Mouse (Mus musculus) spleen, postnatal 36 days (tissue): ENCODE data around the gene Dnajc14.
A peak's percentile ranks its signal among the peaks of the same experiment; 100 is the strongest.

Experiments
- DNase-seq, 2 experiments: peaks; one replicate each; pipeline ENCODE4 v3.0.0; 2022; ENCODE audit warnings: low spot score in 2 of 2, mixed read lengths in 1 of 2

Dnajc14 gene

DNA sequence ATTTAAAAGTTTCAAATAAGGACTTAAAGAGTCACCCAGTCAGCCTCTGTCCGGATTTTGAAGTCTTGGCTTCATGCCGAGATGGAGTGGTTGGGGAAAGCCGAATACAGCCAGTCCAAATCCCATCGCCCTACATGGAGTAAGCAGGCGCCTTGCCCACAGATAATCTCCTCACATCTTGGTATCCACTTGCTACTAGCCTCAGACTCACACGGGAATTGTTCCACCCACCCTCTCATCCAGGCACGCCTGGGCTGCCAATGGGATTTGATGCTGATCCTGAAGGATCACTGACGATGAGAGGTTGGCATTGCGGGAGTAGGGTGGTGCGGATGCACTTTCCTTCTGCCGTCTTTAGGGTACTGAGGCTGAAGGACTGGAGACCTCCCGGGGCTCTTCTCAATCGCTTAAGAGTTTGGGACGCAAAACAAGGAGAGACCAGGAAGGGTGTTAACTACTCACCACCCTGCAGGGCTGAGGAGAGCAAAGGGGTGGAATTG lies at the start of gene Dnajc14:
Dnajc14 (plus strand) TSS at position 292 of the 500 bp plus-strand sequence.
- DNase-seq, result no peak

DNA sequence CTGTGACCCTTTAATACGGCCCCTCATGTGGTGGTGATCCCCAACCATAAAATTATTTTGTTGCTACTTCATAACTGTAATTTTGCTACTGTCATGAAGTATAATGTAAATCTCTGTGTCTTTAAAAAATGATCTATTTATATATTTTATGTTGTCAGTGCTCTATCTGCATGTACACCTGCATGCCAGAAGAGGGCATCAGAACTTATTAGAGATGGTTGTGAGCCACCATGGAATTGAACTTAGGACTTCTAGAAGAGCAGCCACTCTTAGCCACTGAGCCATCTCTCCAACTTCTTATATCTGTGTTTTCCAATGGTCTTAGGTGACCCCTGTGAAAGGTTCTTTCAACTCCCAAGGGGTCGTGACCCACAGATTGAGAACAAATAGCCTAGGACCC lies 31.0 kb upstream of the Dnajc14 start:
- no peak for DNase-seq

DNA sequence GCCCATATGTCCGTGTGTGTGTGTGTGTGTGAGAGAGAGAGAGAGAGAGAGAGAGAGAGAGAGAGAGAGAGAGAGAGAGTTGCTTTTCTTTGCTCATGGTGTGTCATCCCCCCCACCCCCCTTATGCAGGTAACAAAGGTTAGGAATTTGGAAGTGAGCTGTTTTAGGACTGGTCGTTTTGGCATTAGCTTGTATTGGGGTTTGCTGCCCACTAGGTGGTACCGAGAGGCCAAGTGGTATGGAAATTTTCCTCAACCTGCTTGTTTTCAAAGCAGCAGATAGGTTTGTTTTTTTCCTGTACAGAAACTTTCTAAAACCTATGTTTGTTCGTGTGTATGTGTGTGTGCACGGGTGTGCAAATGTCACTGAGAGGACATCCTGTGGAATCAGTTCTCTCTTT lies 30.2 kb upstream of the Dnajc14 start:
- DNase-seq, result no peak

DNA sequence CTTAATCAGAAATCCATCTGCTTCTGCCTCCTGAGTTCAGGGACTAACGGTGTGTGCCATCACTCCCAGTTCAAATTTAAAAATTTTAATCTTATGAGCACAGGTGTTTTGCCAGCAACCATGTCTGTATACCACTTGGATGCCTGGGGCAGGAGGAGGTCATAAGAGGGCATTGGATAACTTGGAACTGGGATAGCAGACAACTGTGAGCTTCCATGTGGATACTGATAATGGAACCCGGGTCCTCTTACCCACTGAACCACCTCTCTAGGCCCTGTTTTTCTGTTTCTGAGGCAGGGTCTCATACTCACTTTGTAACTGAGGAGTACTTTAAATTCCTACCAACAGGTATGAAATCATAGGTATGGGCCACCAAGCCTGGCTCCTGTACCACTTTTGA lies 25.4 kb upstream of the Dnajc14 start:
- no peak for DNase-seq

DNA sequence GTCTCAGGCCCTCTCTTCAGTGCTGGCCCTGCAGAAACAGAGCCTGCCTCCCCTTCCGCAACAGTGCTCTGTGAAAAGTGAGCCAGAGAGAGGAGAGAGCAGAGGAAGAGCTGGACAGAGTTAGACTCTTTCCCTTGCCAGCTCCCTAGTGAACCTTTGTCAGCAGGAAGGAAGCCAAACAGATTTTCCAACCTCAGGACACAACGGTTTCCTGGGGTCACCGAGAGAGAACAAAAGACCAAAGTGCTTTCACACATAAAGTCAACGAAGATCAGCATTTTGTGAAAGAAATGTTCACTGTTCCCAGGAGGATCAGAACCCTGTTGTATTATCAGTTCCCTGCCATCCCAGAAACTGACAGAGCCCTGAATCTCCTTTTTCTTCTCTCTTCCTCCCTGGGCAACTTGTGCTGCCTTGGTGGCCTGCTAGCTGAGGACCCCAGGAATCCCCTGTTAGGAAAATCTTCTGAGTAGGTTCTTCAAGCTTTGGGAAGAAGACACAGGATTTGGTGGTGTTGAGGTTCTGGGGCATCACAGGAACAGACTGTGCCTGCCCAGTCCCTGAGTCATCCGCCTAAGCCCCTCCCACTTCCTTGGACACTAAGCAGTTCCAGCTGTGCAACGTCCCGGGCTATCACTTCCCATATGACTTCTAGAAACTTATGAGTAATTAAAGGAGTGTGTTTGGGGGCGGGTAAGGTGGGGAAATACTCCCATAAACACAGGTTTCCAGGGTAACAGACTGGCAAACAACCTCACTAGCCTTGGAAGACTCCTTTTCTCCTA lies 24.7 kb upstream of the Dnajc14 start:
- DNase-seq, result peak; percentile 40 to 50

DNA sequence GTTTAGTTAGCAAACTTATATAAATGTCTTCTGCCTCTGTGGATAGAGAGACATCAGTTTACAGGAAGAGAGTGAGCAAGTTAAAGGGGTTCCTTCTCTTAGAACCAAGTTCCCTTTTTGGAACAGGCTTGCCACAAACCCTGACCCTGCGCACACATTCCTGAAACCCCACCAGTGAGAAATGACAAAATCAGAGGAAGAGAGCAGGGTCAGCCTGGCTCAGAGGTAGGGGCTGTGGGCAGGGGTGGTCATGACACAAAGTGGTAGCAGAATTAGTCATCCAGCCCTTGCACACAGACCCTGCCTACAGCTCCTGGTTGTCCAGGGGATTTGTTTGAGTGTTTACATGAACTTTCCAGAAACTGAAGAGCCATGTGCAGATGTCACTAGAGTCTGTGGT lies 23.7 kb upstream of the Dnajc14 start:
- DNase-seq, result no peak

DNA sequence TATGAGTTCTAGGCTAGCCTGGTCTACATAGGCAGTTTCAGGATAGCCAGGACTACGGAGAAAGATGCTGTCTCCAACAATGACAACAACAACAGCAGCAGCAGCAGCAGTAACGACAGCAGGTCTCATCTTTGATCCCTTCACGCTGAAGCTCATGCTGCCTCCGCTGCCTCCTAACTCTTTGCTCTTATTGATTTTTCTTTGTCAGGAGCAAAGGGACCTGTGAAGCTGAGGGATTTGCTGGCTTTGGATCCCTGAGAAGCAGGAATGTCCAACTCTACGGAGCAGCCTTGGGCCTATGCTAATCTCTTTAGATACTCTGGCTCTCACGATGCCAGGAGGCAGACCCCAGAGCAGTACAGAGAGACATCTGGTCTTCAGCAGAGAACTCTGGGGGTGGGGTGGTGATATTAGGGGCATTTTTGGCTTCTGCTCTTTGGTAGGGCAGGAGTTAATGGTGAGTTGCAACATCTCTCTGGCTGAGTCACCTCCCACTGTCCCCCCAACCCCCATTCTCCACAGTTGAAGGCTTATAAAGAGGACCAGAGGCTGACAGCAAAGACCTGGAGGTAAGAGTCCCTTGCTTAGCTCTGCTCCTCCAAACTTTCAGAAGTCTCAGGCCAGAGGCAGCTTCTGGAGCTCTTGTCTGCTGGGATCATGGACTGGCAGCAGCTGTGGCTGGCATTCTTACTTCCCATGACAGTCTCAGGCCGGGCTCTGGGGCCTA lies 13.3 kb upstream of the Dnajc14 start, which contains the start of gene Mmp19:
Mmp19 (plus strand) TSS at position 513 of the 727 bp plus-strand sequence.
- no peak for DNase-seq

DNA sequence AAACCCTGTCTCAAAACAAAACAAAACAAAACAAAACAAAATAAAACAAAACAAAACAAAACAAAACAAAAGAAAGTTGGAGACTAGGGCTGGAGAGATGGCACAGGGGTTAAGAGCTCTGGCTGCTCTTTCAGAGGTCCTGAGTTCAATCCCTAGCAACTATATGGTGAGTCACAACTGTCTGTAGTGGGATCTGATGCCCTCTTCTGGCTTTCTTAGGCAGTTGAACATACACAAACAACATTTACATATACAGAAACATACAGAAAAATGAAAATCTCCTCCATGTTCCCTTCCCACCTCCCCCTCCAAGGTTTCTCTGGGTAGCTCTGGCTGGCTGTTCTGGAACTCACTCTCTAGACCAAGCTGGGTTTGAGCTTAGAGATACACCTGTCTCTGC lies 11.8 kb upstream of the Dnajc14 start:
- no peak for DNase-seq

DNA sequence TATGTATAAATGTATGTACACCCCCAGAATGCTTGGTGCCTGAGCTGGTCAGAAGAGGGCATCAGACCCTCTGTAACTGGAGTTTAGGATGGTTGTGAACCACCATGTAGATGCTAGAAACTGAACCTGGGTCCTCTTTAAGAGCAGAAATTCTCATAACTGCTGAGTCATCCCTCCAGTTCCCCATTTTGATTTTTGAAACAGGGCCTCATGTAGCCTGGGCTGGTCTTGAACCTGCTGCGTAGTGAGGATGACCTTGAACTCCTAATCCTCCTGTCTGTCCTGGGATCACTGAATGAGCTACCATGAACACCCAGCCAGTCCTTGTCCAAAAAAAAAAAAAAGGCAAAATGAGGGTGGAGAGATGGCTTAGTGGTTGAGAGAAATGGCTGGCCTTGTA lies 10.6 kb upstream of the Dnajc14 start:
- DNase-seq, result no peak

DNA sequence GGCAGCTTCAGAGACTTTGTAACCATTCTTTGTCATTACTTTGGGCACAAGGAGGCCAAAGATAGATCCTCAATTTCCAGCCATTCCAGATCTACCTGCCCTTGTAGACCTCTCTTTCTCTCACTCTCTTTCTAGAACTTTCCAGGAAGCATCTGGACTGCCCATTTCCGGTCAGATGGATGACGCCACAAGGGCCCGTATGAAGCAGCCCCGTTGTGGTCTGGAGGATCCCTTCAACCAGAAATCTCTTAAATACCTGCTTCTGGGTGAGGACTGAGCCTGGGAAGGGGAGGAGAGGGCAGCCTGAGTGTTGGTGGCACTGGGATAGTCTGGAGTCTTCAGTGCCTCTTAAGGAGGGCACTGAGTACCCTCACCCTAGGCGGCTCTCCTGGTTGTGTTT lies 9.5 kb upstream of the Dnajc14 start:
- DNase-seq, result no peak

DNA sequence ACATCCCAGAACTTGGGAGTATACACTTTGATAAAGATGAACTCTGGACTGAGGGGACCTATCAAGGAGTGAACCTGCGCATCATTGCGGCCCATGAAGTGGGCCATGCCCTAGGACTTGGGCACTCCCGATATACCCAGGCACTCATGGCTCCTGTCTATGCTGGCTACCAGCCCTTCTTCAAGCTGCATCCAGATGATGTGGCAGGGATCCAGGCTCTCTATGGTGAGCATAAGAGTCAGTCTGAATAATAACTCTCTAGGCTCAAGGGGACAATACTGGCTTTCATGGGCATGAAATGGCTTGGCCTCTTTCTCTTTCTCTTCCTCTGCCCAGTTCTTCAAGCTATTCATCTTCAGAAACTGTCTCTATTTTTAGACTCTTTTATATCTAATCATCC lies 8.3 kb upstream of the Dnajc14 start:
- DNase-seq, result no peak

DNA sequence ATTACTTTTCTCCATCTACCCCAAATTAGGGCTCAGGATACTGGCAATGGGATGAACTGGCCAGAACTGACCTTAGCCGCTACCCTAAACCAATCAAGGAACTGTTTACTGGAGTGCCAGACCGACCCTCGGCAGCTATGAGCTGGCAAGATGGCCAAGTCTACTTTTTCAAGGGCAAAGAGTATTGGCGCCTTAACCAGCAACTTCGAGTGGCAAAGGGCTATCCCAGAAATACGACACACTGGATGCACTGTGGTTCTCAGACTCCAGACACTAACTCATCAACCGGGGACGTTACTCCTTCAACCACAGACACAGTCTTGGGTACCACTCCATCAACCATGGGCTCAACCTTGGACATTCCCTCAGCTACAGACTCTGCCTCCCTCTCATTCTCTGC lies 5.2 kb upstream of the Dnajc14 start:
- no peak for DNase-seq

DNA sequence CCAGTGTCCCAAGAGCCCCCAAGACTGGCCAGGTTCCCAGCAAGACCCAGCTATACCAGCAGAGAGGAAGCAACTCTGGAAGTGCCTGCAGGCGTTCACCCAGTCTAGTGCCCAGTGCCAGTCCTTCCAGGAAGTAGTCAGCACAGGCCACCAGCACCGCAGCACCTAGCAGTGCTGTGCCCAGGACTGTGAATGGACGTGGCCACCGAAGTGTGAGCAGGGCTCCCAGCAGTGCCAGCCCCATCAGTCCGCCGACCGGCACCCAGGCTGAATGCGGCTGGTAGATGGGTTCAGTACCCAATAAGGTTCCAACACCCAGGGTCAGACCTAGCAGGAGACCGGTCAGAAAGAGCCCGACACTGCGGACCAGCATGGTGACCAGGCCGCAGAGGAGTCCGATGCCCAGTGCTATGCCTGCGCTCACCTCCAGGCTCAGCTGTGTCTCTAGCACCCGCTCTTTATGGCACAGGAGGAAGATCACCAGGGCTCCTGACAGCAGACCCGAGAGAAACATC lies 1.8 kb upstream of the Dnajc14 start:
- DNase-seq, result no peak

DNA sequence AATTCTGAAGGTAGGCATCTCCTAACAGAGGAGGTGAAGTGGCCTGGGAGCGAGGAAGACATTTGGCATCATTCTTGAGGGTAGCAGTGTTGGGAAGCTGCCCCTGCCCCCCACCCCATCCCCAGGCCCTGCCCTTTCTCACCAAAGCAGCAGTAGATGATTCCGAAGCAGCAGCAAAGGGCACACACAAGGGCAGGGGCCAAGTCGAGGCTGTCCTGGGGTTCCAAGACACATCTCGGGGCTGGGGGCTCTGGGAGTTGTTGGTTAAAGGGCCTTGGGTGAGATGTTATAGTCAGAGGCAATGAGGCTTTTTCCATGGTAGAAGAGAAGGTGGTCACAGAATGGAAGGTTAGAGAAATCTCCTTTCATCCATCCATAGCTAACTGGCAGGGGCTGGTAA lies 906 bp upstream of the Dnajc14 start:
- DNase-seq, result no peak

DNA sequence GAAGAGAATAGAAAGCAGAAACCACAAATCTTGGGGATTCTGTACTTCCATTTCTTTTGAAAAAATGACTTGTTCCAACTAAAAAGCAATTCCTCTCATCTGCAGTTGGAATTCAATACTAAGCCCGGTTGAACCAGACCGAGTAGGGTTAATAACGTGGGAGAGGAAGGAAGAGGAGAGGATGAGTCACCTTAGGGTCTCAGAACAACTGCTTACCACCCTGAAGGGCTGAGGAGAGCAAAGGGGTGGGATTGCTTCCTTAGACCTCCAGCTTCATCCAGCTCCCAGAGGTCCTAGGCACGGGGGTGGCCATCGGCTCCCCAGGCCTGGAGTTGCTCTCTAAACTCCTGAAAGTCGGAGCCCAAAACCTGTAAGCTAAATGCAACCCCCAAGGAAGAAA lies 501 bp upstream of the Dnajc14 start:
- DNase-seq, result no peak

DNA sequence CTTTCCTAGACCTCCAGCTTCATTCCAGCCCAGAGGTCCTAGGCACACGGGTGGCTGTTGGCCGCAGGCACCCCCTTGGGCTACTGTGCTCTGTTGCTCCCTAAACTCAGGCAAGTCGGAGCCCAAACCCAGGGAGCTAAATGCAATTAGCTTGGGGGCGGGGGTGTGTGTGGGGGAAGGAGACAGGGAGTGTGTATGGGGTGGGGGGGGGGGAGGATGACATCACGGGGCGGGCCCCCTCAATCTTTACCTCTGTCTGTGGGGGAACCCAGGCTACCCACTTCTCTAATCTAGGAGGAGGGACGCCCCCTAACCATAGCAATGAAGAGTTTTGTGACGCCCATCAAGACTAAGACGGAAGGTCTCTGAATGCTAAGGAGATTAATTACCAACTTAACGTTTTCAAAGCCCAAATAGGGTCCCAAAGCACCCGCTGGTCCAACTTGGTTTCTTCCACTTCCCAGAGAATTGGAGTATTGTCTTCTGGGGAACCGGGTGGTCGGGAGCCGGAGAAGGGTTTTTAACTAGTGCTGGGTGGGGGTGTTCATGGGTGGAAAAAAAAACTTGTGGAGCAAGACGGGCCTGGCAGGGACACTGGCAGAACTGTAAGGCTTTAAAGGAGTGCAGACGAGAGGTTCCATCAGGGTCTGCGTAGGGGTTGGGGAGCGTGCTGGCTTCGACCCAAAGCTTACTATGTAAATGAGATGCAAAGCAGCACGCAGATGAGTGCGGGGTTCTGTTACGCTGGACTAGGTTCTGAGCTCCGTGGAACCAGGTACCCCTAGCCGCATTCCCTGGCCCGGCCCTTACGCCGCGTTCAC lies 619 bp downstream of the Dnajc14 start, which contains the start of gene Tmem198b:
Tmem198b (minus strand) TSS at position 100 of the 821 bp plus-strand sequence.
- peak; percentile 72 to 79 for DNase-seq

DNA sequence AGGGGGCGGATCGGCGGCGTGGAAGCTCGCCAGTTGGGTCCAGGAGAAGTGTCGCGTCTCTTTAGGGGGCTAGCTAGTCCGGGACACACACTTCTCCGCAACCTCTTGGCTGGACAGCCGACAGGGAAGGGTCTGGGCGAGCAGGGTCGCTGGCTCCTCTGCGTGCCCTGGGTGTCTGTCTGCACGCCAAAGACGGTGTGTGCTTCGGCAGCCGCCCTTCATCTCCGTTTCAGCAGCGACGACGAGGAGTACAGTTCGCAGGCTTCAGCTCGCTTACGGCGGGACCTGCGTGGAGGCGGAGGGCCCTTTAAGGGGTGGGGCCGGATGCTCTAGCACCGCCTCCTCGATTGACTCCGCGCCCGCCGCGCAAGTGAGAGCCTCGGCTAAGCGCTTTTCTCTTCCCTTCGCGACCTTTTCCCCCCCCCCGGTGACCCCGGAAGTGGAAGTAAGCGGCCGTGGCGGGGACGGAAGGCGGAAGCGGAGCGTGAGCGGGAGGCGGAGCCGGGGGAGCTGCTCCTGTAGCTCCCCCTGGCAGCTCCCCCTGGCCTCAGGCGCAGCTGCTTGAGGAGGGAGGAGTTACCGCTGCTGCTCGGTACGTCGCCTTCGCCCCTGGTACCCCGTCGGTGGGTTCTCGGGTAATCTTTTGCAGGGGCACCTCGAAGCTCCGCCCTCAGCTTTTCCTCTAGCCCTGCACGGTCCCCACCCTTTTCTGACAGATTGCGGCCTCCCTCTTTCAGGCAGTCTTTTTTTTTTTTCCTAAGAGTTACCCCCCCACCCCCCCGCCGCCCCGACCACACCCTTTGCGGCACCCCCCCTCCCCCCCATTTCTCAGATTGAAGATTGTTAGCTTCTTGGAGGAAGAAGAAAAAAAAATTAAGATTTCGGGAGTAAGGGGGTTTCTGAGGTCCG lies 1.5 kb downstream of the Dnajc14 start:
- DNase-seq, result peak; percentile 95 to 96

DNA sequence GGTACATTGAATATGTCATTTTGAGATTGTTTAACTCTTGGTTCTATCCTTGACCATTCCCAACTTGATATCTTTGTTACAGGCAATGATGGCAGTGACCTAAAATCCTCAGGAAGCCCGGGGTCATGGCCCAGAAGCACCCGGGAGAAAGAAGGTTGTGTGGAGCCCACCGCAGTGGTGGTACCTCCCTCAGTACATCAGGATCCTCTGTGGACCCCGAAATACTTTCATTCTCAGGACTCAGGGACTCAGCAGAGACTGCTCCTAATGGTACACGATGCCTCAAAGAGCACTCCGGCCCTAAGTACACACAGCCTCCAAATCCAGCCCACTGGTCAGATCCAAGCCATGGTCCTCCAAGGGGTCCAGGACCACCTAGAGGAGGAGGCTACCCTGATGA lies 2.2 kb downstream of the Dnajc14 start:
- DNase-seq, result no peak

DNA sequence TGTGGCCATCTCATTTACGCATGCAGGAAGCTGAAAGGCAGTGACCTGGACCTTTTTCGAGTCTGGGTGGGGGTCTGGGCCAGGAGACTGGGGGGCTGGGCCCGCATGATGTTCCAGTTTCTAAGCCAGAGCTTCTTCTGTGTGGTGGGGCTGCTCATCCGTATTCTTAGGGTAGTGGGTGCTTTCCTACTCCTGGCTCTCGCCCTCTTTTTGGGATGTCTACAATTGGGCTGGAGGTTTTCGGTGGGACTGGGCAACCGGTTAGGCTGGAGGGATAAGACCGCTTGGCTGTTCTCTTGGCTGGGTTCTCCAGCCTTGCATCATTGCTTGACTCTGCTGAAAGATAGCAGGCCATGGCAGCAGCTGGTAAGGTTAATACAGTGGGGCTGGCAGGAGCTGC lies 3.2 kb downstream of the Dnajc14 start:
- DNase-seq, result no peak

DNA sequence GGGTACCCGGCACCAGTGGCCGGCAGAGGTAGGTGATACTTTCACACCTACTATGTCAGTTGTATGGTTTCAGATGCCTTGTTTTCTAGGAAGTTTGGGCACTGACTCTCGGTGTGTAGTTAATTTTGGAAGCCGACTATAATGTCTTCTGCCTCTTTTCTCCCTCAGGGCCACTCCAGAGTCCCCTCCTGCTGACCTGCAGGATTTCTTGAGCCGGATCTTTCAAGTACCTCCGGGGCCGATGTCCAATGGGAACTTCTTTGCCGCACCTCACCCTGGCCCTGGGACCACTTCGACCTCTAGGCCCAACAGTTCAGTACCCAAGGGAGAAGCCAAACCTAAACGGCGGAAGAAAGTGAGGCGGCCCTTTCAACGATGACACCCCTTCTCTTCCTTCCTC lies 13.2 kb downstream of the Dnajc14 start, which contains the start of gene Sarnp:
Sarnp (plus strand) TSS at position 301 of the 400 bp plus-strand sequence.
- no peak for DNase-seq

DNA sequence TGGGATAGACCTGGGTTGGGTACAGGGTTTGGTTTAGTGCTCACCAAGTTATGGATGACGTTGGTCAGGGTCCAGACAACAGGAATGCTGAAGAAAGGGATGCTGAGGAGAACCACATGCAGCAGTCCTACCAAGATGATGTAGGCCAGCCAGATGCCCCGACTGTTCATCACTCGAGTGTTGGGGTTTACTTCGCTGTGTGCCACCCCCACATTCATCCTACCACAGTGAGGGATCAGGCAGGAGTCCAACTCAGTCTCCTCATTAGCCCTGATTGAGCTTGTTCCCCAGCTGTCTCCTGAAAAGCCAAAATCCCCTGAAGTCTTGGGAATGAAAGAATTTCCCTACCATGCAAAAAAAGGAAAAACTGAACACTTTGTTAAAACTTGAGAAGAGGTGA lies 16.4 kb downstream of the Dnajc14 start:
- DNase-seq, result no peak
